Mouse (Mus musculus) limb, embryonic 11.5 days (tissue): Measurements from ENCODE around the gene Tpd52l1. TPM values are rescaled to one million over a fixed set of nuclear protein-coding genes. Genes with fewer than 3 reads are reported as not detected.
A peak's percentile ranks its signal among the peaks of the same experiment; 100 is the strongest.

Experiments
- ATAC-seq: fragments of 200-750 bp; cut with Nextera tagmentation; 2 replicates; pipeline ENCODE4 v1.8.0; 2017; ENCODE audit warnings: low read depth; ENCODE audit not compliant: insufficient number of reproducible peaks, low FRiP score, low TSS enrichment
- DNase-seq: peaks from one replicate; pipeline ENCODE4 v3.0.0-alpha.2; 2015; ENCODE audit warnings: low spot score
- H3K27ac ChIP-seq: fragments of 300-500 bp; sonication (generic); replicated peaks from 2 replicates; pipeline ENCODE4 v1.5.1; 2014; ENCODE audit warnings: low read depth, mild to moderate bottlenecking, low read length
- H3K27me3 ChIP-seq: fragments of 300-500 bp; sonication (generic); 2 replicates; pipeline ENCODE4 v1.6.1; 2014; ENCODE audit warnings: mild to moderate bottlenecking, low read length, mixed read lengths; ENCODE audit not compliant: control insufficient read depth, insufficient read depth
- H3K36me3 ChIP-seq: fragments of 300-500 bp; sonication (generic); 2 replicates; pipeline ENCODE4 v1.6.1; 2014; ENCODE audit warnings: mild to moderate bottlenecking, low read length, moderate library complexity, mixed read lengths; ENCODE audit not compliant: control insufficient read depth, insufficient read depth
- H3K4me1 ChIP-seq: fragments of 300-500 bp; sonication (generic); 2 replicates; pipeline ENCODE4 v1.6.1; 2014; ENCODE audit warnings: low read length, mixed read lengths; ENCODE audit not compliant: control insufficient read depth, insufficient read depth
- H3K4me2 ChIP-seq: fragments of 300-500 bp; sonication (generic); 2 replicates; pipeline ENCODE4 v1.6.1; 2014; ENCODE audit warnings: low read depth, mild to moderate bottlenecking, moderate library complexity; ENCODE audit not compliant: severe bottlenecking
- H3K4me3 ChIP-seq: fragments of 300-500 bp; sonication (generic); 2 replicates; pipeline ENCODE4 v1.5.1; 2014; ENCODE audit warnings: low read depth, low read length
- H3K9ac ChIP-seq: fragments of 300-500 bp; sonication (generic); 2 replicates; pipeline ENCODE4 v1.6.1; 2014; ENCODE audit warnings: mild to moderate bottlenecking, low read length
- H3K9me3 ChIP-seq: fragments of 300-500 bp; sonication (generic); 2 replicates; pipeline ENCODE4 v1.6.1; 2016; ENCODE audit warnings: low read length; ENCODE audit not compliant: control insufficient read depth
- WGBS: fragments of 180-500 bp; shearing (Covaris S2); extraction: QIAGEN DNeasy Blood & Tissue Kit; methylation state at CpG from one replicate; pipeline ENCODE4 v1.1.7; 2014; 5-methylcytosine and 5-hydroxymethylcytosine counted together
- polyA plus RNA-seq: library from polyadenylated mRNA; unstranded; fragments of >200 nt; fragmentation: Nextera tagmentation; extraction: Ambion mirVana; gene quantifications from 2 replicates; pipeline ENCODE4 v1.2.1, GENCODE M21; 2014

Tpd52l1 gene
- 39.2 and 42.7 TPM in 2 replicates for polyA plus RNA-seq

DNA sequence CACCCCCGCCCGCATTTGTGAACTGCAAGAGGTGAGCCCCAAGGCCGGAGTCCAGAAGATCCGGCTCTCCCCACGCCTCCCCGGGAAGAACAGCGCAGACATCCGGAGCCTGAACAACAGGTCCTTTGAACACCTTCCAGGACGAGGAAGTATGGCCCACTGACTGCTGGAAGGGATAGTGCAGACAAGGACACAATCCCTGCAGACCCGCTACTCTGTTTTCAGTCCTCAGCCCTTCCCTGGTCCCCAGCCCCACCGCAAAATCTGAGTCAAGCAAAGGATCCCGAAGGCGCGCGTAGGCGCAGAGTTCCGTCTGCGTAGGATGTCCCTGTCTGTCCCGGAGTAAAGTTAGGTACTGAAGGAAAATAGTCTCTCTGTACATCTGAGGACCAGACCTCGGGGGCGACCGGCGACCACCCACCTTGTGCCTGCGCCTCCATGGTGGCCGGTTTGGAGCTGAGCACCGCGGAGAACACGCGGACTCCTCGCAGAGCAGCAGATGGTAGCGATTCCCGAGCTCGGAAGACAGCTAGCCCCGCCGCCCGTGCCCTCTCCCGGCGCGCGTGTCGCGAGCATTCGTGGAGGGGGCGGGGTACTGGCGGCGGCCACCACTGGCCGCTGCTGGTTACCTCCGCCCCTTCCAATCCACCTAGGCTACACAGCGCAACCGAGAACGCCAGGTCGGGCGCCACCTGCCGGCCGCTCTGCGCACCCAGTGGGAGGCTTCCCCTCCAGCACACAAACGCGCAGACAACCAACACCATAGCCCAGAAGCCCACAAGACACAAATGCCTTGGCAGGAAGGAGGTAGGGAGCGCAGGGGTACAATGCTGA lies at the start of gene Tpd52l1:
Gene Tpd52l1, minus strand, starts transcription at position 668 of the 834 bp plus-strand sequence.
- 1% methylated on average over 59 of the region's 59 CpGs for WGBS
- no peaks in the 10 kb centered on the region for H3K27me3 ChIP-seq
- no peaks in the 10 kb centered on the region for H3K9me3 ChIP-seq
- peak; percentile 98 for ATAC-seq
- H3K9ac ChIP-seq = peak within 1 kb of the TSS; percentile 51
- no peak within 1 kb of the TSS for H3K27ac ChIP-seq
- H3K36me3 ChIP-seq = no peaks in the 10 kb centered on the region
- peak within 1 kb of the TSS; percentile 74 for H3K4me2 ChIP-seq
- H3K4me1 ChIP-seq = no peaks in the 10 kb centered on the region
- peak within 1 kb of the TSS; percentile 58 for H3K4me3 ChIP-seq
- peak; percentile 93 for DNase-seq

DNA sequence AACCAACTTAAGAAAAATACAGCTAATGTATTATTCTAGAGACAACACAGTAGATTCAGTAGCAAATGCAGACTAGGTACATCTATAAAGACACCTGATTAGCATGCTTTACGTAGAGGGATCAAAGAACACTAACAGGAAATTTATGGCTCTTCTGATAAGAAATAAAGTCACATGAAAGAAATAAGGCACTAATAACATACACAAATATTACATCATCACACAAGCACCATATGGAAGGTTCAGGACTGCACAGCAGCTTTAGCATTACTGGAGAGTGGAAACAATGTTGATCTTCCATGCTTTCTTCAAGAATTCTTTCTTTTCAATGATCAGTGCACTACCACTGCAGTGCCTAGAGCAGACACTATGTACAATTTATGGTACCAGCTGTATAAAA lies 48.5 kb upstream of the Tpd52l1 start:
- no peak overlapping the region for H3K27ac ChIP-seq
- DNase-seq = no peak
- ATAC-seq = no peak
- no peak overlapping the region for H3K4me3 ChIP-seq
- no peaks in the 10 kb centered on the region for H3K4me1 ChIP-seq
- no peak overlapping the region for H3K4me2 ChIP-seq
- H3K27me3 ChIP-seq = no peaks in the 10 kb centered on the region
- H3K36me3 ChIP-seq = no peaks in the 10 kb centered on the region
- 87% methylated on average over 1 of the region's 1 CpGs for WGBS
- no peaks in the 10 kb centered on the region for H3K9me3 ChIP-seq
- H3K9ac ChIP-seq = no peak overlapping the region

DNA sequence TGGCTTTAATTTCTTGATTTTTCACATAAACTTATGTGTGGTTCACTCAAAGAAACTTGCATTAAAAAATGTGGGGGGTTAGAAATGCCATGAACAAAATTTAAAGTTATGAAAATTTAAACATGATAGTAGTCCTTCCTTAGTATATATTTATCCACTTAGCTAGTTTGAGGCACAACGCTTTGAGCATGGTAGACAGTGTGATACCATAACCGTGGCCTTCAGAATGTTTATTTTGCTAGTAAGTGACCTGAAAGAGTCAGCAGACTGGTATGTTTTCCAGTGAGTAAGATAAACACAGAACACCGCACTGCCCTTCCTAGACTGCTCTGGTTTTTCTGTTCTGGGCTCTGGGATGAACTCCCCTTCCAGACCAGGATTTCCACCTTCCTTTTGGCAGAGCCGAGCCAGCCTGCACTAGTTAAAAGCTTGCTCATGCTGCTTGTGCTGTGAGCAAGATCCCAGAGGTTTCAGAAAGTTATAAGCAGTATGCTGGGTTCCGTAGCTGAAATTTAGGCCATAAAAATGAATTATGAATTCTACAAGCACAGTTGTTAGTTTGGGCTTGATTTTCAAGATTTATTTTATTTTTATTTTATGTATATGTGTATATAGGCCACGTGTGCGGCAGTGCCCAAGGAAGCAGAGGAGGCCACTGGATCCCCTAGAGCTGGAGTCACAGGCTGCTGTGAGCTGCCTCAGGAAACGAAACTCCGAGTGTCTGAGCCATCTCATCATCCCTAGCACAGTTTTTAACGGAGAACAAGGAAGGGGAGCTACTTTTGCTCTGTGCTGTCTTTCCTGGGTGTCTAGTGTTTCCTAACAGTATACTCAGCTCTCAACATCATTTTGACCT lies 21.5 kb upstream of the Tpd52l1 start:
- Histone ChIP-seq H3K4me3 (no peak overlapping the region), H3K36me3 (no peaks in the 10 kb centered on the region), H3K9me3 (no peaks in the 10 kb centered on the region), H3K4me2 (no peak overlapping the region), H3K4me1 (no peaks in the 10 kb centered on the region), H3K9ac (no peak overlapping the region), H3K27me3 (no peaks in the 10 kb centered on the region), H3K27ac (no peak overlapping the region)
- ATAC-seq (no peak), DNase-seq (no peak)
- WGBS = 80% methylated on average over 10 of the region's 10 CpGs

DNA sequence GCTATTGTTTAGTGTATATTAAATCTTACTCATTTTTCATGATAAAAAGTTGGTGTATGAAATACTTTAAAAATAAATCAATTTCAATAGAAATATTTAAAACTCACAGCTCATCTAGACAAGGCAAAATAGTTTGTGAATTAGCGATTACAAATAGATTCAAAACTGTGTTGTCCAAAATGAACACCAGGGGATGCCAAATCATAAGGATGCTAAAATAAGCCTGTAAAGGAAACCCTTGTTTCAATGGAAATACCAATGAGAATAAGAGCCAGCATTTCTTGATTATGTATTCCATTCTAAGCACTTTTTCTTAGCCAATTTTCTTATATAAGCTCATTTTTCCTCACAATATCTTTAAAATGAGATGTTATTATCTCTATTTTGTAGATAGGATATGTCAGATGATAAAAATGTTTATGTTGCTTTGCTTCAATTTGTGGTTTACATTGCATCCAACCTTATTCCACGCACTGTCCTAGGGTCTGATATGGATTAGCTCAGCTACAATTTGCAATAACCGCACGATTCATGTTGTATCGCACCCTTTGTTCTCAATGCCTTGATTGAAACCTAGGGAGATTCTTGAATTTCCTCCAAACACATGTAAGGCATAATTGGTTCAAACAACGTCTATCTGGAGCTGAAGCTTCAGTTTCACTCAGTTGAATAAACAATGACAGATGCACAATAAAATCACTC lies 20.2 kb upstream of the Tpd52l1 start:
- Histone ChIP-seq H3K27ac (no peak overlapping the region), H3K9me3 (no peaks in the 10 kb centered on the region), H3K9ac (no peak overlapping the region), H3K36me3 (no peaks in the 10 kb centered on the region), H3K4me1 (no peaks in the 10 kb centered on the region), H3K4me2 (no peak overlapping the region), H3K27me3 (no peaks in the 10 kb centered on the region), H3K4me3 (no peak overlapping the region)
- ATAC-seq = no peak
- WGBS = 89% methylated on average over 6 of the region's 6 CpGs
- no peak for DNase-seq

DNA sequence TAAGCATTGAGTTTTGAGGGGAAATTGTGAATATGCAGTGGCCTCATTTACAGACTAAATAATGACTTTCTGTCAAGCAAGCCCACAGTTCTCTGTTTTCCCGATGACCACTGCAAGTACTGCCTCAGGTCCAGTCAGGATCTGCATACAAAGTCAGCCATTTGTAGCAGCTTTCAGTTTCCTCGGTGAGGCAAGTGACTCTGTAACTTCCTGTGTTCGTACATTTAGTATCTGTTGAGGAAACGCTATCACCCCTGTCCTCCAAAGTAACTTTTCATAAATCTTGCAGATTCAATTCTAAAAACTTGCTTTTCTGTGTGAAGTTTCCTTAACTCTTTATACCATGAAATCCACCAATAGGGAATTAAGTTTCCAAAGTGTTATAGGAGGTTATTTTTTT lies 19.7 kb upstream of the Tpd52l1 start:
- Histone ChIP-seq H3K4me2 (no peak overlapping the region), H3K27ac (no peak overlapping the region), H3K4me1 (no peaks in the 10 kb centered on the region), H3K9ac (no peak overlapping the region), H3K36me3 (no peaks in the 10 kb centered on the region), H3K27me3 (no peaks in the 10 kb centered on the region), H3K4me3 (no peak overlapping the region), H3K9me3 (no peaks in the 10 kb centered on the region)
- WGBS = 80% methylated on average over 4 of the region's 4 CpGs
- no peak for DNase-seq
- no peak for ATAC-seq

DNA sequence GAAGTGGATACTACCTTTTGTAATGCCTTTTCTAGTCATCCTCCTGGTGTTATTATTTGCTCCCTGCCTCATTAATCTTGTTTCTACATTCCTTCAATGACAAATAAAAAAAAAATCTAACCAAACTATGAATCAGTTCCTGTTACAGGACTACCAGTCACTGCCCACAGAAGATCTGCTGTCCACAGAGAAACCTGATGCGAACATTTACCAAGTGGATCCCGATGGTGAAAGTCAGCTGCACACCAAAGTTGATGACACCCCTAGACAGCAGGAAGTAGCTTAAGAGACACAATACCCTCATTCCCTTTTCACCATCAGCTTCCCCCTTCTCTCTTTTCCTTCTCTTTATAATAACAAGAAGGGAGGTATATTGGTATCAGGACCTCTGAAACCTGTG lies 17.3 kb upstream of the Tpd52l1 start:
- no peaks in the 10 kb centered on the region for H3K27me3 ChIP-seq
- no peak overlapping the region for H3K9ac ChIP-seq
- H3K4me1 ChIP-seq = no peaks in the 10 kb centered on the region
- no peak overlapping the region for H3K4me3 ChIP-seq
- no peaks in the 10 kb centered on the region for H3K9me3 ChIP-seq
- ATAC-seq = no peak
- DNase-seq = no peak
- 97% methylated on average over 2 of the region's 2 CpGs for WGBS
- H3K27ac ChIP-seq = no peak overlapping the region
- no peaks in the 10 kb centered on the region for H3K36me3 ChIP-seq
- H3K4me2 ChIP-seq = no peak overlapping the region

DNA sequence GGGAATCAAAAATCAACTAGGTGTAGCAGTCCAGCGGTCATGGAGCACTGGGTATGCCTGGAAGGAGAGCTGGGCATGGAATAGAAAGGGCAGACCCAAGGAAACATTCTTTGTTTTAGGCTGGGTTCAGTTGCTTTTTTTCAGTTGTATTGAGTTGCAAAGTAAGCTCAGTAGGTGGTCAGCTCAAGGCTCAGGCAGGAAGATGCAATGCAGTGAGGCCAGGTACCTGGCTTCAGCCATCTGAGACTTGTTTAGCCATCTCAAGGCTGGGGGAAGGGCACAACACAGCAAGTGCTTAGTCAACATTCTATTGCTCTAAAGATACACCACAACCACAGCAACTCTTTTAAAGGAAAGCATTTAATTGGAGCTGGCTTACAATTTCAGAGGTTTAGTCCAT lies 11.0 kb upstream of the Tpd52l1 start:
- no peak overlapping the region for H3K27ac ChIP-seq
- no peak overlapping the region for H3K4me3 ChIP-seq
- H3K36me3 ChIP-seq = no peaks in the 10 kb centered on the region
- WGBS = 47% methylated on average over 1 of the region's 1 CpGs
- H3K4me1 ChIP-seq = no peaks in the 10 kb centered on the region
- ATAC-seq (no peak), DNase-seq (no peak)
- no peak overlapping the region for H3K4me2 ChIP-seq
- H3K9ac ChIP-seq = no peak overlapping the region
- H3K9me3 ChIP-seq = no peaks in the 10 kb centered on the region
- no peaks in the 10 kb centered on the region for H3K27me3 ChIP-seq

DNA sequence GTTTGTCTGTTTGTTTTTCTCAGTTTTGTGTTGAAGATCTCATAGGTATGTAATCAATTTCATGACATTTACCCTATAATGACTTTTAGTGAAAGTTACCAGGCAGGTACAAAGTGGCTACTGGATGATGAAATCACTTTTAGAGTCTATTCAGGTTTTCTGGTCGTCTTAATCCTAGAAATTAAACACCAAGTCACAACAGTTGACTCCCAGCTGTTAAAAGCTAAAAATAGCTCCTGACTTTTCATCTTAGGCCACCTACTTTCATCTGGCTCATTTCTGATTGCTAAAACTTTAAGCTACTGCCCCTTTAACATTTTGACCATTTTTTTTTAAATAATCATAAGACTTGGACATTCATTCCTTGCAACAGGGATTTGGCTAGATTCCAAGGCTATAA lies 1.3 kb upstream of the Tpd52l1 start:
- ATAC-seq (no peak), DNase-seq (no peak)
- 36% methylated on average over 1 of the region's 1 CpGs for WGBS
- H3K4me1 ChIP-seq = no peaks in the 10 kb centered on the region
- H3K4me3 ChIP-seq = no peak overlapping the region
- no peak overlapping the region for H3K9ac ChIP-seq
- H3K36me3 ChIP-seq = no peaks in the 10 kb centered on the region
- H3K27ac ChIP-seq = no peak overlapping the region
- H3K27me3 ChIP-seq = no peaks in the 10 kb centered on the region
- H3K9me3 ChIP-seq = no peaks in the 10 kb centered on the region
- H3K4me2 ChIP-seq = no peak overlapping the region
